Mouse (Mus musculus): Measurements from ENCODE around the gene Ankzf1. TPM values are rescaled to one million over a fixed set of nuclear protein-coding genes. Genes with fewer than 3 reads are reported as not detected.

The Ankzf1 gene
- polyA plus RNA-seq, 1 experiment: 3.6 TPM

GRCm38 (mm10) chr1:75248041-75248772 is 56.3 kb downstream of the Ankzf1 start:
- no peak overlapping the region for H3K4me3 ChIP-seq (ENCODE audit: insufficient read depth, low read depth, low read length)
- H3K4me1 ChIP-seq (ENCODE audit: control insufficient read depth, insufficient read depth, insufficient read length, low read length): peaks cover 5% of the 10 kb centered on the region; the same call in 1 of the 2 replicates
- H3K27ac ChIP-seq (replicated peaks; ENCODE audit: low read depth, low read length): no peak overlapping the region

Other genes with a start within 250 kb of the Ankzf1 start
- not detected in 2 replicates for gene Ihh, start 240.5 kb upstream of the Ankzf1 start, polyA plus RNA-seq (2012; ENCODE audit: insufficient read depth, insufficient read length, missing spikeins)
- gene Nhej1, start 67.0 kb upstream of the Ankzf1 start, polyA plus RNA-seq (2012; ENCODE audit: insufficient read depth, insufficient read length, missing spikeins): 7.3 and 8.2 TPM in 2 replicates
- not detected in 2 replicates for gene Slc23a3, start 58.3 kb upstream of the Ankzf1 start, polyA plus RNA-seq (2012; ENCODE audit: insufficient read depth, insufficient read length, missing spikeins)
- gene Cnppd1, start 49.4 kb upstream of the Ankzf1 start, polyA plus RNA-seq (2012; ENCODE audit: insufficient read depth, insufficient read length, missing spikeins): 15.2 and 16.4 TPM in 2 replicates
- 30.7 and 39.4 TPM in 2 replicates for gene Retreg2, start 49.4 kb upstream of the Ankzf1 start, polyA plus RNA-seq (2012; ENCODE audit: insufficient read depth, insufficient read length, missing spikeins)
- gene Zfand2b, start 23.5 kb upstream of the Ankzf1 start, polyA plus RNA-seq (2012; ENCODE audit: insufficient read depth, insufficient read length, missing spikeins): 15.2 and 21.5 TPM in 2 replicates
- gene Abcb6, start 11.8 kb upstream of the Ankzf1 start, polyA plus RNA-seq (2012; ENCODE audit: insufficient read depth, insufficient read length, missing spikeins): 17.8 and 28.8 TPM in 2 replicates
- 13.6 and 21.0 TPM in 2 replicates for gene Atg9a, start within 50 bp of the Ankzf1 start, polyA plus RNA-seq (2012; ENCODE audit: insufficient read depth, insufficient read length, missing spikeins)
- gene Glb1l, start 18.7 kb downstream of the Ankzf1 start, polyA plus RNA-seq (2012; ENCODE audit: insufficient read depth, insufficient read length, missing spikeins): 5.3 and 6.3 TPM in 2 replicates
- 44.0 and 60.2 TPM in 2 replicates for gene Stk16, start 18.7 kb downstream of the Ankzf1 start, polyA plus RNA-seq (2012; ENCODE audit: insufficient read depth, insufficient read length, missing spikeins)
- gene Tuba4a, start 27.7 kb downstream of the Ankzf1 start, polyA plus RNA-seq (2012; ENCODE audit: insufficient read depth, insufficient read length, missing spikeins): 78.7 and 108 TPM in 2 replicates
- gene A630095N17Rik, start 40.0 kb downstream of the Ankzf1 start, polyA plus RNA-seq (2012; ENCODE audit: insufficient read depth, insufficient read length, missing spikeins): not detected in 2 replicates
- 39.6 and 65.4 TPM in 2 replicates for gene Dnajb2, start 44.3 kb downstream of the Ankzf1 start, polyA plus RNA-seq (2012; ENCODE audit: insufficient read depth, insufficient read length, missing spikeins)
- gene Ptprn, start 72.4 kb downstream of the Ankzf1 start, polyA plus RNA-seq (2012; ENCODE audit: insufficient read depth, insufficient read length, missing spikeins): not detected in 2 replicates
- gene Resp18, start 86.3 kb downstream of the Ankzf1 start, polyA plus RNA-seq (2012; ENCODE audit: insufficient read depth, insufficient read length, missing spikeins): not detected in 2 replicates
- 72.6 and 86.4 TPM in 2 replicates for gene Dnpep, start 125.8 kb downstream of the Ankzf1 start, polyA plus RNA-seq (2012; ENCODE audit: insufficient read depth, insufficient read length, missing spikeins)
- 68.8 and 75.5 TPM in 2 replicates for gene Des, start 168.2 kb downstream of the Ankzf1 start, polyA plus RNA-seq (2012; ENCODE audit: insufficient read depth, insufficient read length, missing spikeins)
- gene Speg, start 183.1 kb downstream of the Ankzf1 start, polyA plus RNA-seq (2012; ENCODE audit: insufficient read depth, insufficient read length, missing spikeins): 5.7 and 11.3 TPM in 2 replicates
- 31.6 and 47.1 TPM in 2 replicates for gene Gmppa, start 243.8 kb downstream of the Ankzf1 start, polyA plus RNA-seq (2012; ENCODE audit: insufficient read depth, insufficient read length, missing spikeins)

Measured in brown adipose tissue, adult 24 weeks (tissue).